Mouse (Mus musculus) regulatory T cell (primary cell): ENCODE results near the gene Myb.

Experiments used
- in situ Hi-C: fragments of 300-600 bp; cut with MboI, MseI; formaldehyde crosslinking; loops from one replicate; pipeline ENCODE4 v1.15.1; 2025; ENCODE audit warnings: high pct_unique_total_duplicates

Myb gene

DNA sequence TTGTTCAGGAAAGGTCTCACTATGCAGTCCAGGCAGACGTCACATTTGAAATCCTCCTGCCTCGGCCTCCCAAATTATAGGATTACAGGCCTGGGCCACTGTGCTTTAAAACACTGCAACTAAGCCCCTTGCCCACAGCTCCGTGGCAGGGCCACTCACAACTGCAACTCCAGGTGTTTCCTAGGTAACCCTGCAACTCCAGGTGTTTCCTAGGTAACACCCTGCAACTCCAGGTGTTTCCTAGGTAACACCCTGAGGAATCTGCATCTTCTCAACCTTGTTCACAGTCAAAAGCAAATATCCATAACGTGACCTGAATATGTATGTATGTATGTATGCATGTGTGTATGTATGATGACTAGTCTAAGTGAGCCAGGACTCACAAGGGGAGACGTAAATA, 75.7 kb downstream of the Myb start:
- in situ Hi-C loops, result no loop called here

DNA sequence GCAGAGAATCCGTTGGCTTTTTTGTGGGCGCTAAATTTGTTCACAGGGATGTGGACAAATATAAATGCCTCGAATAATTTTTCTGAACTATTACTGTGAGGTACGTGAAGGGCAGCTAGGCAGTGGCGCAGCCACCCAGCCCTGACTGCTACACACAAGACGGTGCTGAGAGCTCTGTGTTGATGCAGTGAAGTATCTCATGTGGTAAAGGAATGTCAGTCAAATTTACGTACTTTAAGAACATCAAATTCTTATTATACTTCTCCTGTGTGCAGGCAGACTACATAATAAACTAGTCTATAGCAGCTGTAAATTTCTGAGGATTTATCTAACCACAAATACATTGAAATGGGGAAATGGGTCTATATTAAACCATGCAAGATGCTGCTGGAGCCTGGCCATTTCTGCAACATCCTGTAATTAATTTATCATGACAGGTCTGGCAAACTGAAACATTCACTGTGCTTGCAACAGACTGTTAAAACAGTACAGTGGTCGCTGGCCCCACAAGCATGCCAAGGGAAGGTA, 77.3 kb downstream of the Myb start:
- in situ Hi-C loops, result no loop called here

DNA sequence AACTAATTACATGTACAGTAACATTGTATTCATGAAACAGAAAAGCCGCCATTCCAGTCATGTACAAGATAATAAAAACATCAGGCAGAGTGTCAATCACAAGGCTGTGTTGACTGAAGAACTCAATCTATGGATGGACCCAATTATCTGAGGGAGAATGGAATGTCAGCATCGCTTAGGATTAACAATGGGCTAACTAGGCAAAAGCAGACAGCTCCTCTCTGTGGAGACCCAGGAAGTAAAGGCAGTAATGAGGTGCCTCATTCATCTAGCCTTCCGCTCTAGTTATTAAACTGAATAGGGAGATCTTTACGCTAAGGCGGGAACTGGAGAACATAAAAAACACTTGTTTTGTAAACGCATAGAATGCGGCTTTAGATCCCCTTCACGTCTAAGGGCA, 78.3 kb downstream of the Myb start:
- in situ Hi-C loops, result no loop called here

DNA sequence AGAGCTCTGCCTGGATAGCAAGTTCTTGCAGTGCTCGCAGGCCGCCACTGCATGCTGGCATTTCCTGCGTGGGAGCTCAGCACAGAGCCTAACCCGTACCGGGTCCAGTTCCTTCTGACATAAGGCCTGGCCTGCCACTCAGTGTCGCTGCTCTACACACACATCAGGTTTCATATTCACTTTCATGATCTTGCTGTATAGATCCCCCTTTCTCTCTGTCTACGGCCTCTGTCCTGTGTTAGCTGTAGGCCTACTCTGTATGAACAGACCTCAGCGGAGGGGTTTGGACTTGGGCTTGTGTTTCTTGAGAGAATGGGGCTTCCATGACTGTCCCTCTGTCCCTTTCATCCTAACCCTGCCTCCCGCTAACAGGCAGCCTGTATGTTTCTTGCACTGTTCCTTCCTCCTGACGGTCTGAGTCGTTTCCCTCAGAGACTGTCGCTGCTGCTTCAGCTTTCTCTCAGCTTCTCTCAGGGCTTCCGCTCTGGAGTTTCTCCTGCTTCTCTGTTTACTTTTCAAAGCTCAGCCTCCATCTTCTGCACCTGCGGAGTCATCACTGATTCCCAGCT, 83.5 kb downstream of the Myb start:
- in situ Hi-C loops, result no loop called here

- in situ Hi-C loops, result no loop called here
These were observed 84.1 kb downstream of the Myb start for GRCm38 (mm10) chr10:21076731-21077130.

DNA sequence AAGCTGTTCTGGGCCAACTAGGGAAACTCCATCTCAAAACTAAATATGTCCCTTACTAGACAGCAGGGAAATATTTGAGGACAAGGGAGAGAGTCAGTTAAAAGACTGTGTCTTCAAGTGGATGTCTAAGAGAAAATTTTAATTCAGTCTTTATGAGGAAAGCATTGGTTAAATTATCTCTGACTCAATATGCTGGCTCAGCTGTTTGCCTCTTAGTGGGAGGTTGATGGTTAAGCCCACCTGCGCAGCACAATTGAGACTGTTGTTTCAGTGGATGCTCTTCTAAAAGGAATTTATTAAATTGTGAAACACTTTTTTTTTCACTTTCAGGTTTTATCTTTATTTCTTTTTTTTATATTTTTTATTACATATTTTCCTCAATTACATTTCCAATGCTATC, 84.6 kb downstream of the Myb start:
- in situ Hi-C loops, result no loop called here
